Mouse (Mus musculus): Measurements from ENCODE around the gene Tmem242. TPM values are rescaled to one million over a fixed set of nuclear protein-coding genes. Genes with fewer than 3 reads are reported as not detected.

Tmem242 gene
- polyA plus RNA-seq, 1 experiment from 2014 or later: 90.7 TPM

DNA sequence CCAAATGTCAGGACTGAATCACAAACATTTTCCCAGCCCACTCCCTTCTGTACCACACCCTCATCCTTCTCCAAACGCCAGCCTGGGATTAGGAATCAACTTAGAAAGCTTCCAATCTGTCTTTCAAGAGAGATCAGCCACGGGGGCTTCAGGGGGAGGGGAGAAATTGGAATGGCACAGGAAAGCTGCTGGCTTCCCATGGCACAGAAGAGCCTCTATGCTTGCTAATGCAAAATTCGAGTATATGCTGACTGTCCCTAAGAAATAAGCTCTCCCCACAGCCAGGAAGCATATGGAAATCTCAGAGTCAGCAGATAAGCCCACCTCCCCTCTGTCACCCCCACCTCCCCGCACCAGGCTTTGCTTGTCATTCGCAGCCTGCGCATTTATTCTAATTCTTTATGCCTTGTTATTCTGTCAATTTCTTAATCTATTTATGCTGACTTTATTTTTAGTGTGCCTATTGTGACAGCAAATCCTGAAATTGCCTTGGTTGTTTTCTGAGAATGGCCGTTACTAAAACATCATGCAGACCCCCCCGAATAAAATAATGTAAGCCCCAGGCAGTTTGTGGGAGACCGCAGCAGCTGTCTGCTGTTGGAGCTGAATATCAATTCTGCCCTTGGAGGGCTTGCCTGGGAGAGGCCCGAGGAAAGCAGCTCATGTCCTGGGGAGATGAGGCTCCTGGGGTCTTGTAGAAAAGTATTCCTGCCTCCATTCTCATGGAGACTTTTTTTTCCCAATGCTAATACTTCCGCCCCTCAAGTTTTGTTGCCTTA, 62.7 kb downstream of the Tmem242 start:
- H3K27ac ChIP-seq (ENCODE audit: low read depth, low read length): no peak overlapping the region
- no peak overlapping the region for H3K4me2 ChIP-seq (replicated peaks; ENCODE audit: low read depth)
- no peak overlapping the region for H3K4me3 ChIP-seq (ENCODE audit: low read depth, low read length)
- H3K9ac ChIP-seq (ENCODE audit: low read depth, low read length): no peak overlapping the region
- no peak for TF ChIP-seq CTCF (IDR thresholded peaks at IDR 0.05; ENCODE audit: low read depth)
- ATAC-seq: no peak
- no peaks in the 10 kb centered on the region for H3K9me3 ChIP-seq (ENCODE audit: control insufficient read depth)
- no peaks in the 10 kb centered on the region for H3K4me1 ChIP-seq (replicated peaks; ENCODE audit: control insufficient read depth, insufficient read depth, low read length)
- 42% methylated on average over 11 of the region's 11 CpGs for WGBS
- H3K36me3 ChIP-seq (ENCODE audit: control insufficient read depth, insufficient read depth): no peaks in the 10 kb centered on the region
- no peaks in the 10 kb centered on the region for H3K27me3 ChIP-seq (replicated peaks; ENCODE audit: control insufficient read depth, insufficient read depth, low read length)

DNA sequence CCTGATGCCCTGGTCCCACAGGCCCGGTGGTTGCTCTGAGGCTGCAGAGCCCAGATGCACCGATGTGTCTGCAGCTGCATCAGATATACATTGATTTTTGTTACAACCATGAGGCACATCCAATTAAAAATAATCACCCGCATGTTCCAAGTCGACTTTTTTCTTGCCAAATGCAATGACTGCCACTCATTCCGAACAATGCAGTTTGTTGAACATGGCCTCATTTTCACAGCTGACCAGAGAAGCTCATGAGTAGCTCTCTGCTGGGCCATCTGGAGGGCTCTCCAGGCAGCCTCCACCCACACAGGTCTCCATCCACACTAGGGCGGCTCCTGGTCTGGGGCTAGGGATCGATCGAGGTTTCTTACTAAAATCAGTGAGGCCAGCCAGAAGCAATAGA, 67.1 kb downstream of the Tmem242 start:
- no peak for TF ChIP-seq CTCF (IDR thresholded peaks at IDR 0.05; ENCODE audit: low read depth)
- H3K9me3 ChIP-seq (ENCODE audit: control insufficient read depth): no peaks in the 10 kb centered on the region
- no peak for ATAC-seq
- no peak overlapping the region for H3K9ac ChIP-seq (ENCODE audit: low read depth, low read length)
- H3K4me2 ChIP-seq (replicated peaks; ENCODE audit: low read depth): no peak overlapping the region
- H3K27ac ChIP-seq (ENCODE audit: low read depth, low read length): no peak overlapping the region
- no peaks in the 10 kb centered on the region for H3K36me3 ChIP-seq (ENCODE audit: control insufficient read depth, insufficient read depth)
- WGBS: 85% methylated on average over 8 of the region's 8 CpGs
- H3K4me3 ChIP-seq (ENCODE audit: low read depth, low read length): no peak overlapping the region
- H3K27me3 ChIP-seq (replicated peaks; ENCODE audit: control insufficient read depth, insufficient read depth, low read length): no peaks in the 10 kb centered on the region
- H3K4me1 ChIP-seq (replicated peaks; ENCODE audit: control insufficient read depth, insufficient read depth, low read length): no peaks in the 10 kb centered on the region

DNA sequence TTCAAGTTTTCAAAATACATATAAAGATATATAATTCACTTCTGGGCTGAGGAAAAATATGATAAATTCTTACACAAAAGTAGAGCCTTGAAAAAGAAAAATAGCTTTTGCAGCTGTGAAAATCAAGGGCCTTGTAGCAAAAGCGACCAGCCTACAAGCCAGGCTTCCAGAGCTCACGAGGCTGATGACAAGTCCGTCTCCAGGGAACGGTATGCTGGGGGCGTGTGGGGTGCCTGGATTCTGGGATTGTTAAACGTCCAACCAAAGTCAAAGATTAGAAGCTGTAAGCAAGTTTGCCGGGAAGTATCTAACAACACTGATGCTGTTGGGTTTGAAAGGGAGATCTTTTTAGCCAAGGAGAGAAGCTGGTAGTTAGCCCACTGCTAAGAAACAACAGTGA, 68.5 kb downstream of the Tmem242 start:
- ATAC-seq: no peak
- TF ChIP-seq CTCF (IDR thresholded peaks at IDR 0.05; ENCODE audit: low read depth): no peak
- Histone ChIP-seq H3K27ac (ENCODE audit: low read depth, low read length) (no peak overlapping the region), H3K36me3 (ENCODE audit: control insufficient read depth, insufficient read depth) (no peaks in the 10 kb centered on the region), H3K9me3 (ENCODE audit: control insufficient read depth) (no peaks in the 10 kb centered on the region), H3K4me3 (ENCODE audit: low read depth, low read length) (no peak overlapping the region), H3K4me2 (replicated peaks; ENCODE audit: low read depth) (no peak overlapping the region), H3K9ac (ENCODE audit: low read depth, low read length) (no peak overlapping the region), H3K27me3 (replicated peaks; ENCODE audit: control insufficient read depth, insufficient read depth, low read length) (no peaks in the 10 kb centered on the region), H3K4me1 (replicated peaks; ENCODE audit: control insufficient read depth, insufficient read depth, low read length) (no peaks in the 10 kb centered on the region)
- WGBS: 69% methylated on average over 7 of the region's 7 CpGs

DNA sequence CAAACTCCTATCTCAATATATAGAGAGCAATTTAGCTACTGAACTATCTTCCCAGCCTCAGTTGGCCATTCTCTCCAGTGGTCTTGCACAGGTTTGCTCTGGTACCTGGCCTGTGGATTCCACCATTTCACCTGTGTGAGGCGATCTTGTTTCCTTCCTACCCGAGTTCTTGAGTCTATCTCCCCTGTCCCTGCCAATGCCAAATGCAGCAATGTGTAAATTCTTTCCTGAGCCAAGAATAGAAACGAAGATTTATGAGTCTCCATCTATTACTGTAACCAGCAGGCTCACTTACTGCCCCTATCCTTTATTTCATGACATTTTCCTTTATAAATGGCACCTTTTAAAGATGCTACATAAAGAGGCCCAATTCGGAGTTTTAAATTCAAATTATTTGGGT, 69.0 kb downstream of the Tmem242 start:
- WGBS: 67% methylated on average over 4 of the region's 4 CpGs
- no peak for ATAC-seq
- no peak overlapping the region for H3K4me3 ChIP-seq (ENCODE audit: low read depth, low read length)

DNA sequence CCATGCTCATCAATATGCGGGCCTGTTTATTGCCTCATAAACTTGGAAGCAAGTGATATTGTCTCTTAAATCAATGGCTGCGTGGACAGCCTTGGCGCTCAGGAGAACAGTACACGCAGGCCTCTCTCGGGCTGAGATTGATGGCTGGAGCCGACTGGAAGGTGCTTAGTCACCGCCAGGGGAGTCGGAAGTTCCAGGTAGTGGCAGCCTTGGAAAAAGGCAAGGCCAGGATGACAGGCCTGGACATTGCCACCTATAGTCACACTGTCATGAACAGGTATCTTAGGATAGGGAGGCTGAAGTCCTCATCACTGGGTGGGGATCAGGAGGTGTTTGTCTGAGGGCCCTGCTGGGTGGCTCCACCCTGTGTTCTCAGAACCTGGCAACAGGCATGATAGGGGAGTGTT, 74.1 kb downstream of the Tmem242 start:
- WGBS: 31% methylated on average over 8 of the region's 8 CpGs
- H3K4me1 ChIP-seq (replicated peaks; ENCODE audit: control insufficient read depth, insufficient read depth, low read length): no peaks in the 10 kb centered on the region
- ATAC-seq: peak; percentile 84
- peak; percentile 38 for TF ChIP-seq CTCF (IDR thresholded peaks at IDR 0.05; ENCODE audit: low read depth)
- H3K4me3 ChIP-seq (ENCODE audit: low read depth, low read length): no peak overlapping the region
- no peak overlapping the region for H3K27ac ChIP-seq (ENCODE audit: low read depth, low read length)
- no peak overlapping the region for H3K9ac ChIP-seq (ENCODE audit: low read depth, low read length)
- no peaks in the 10 kb centered on the region for H3K9me3 ChIP-seq (ENCODE audit: control insufficient read depth)
- no peak overlapping the region for H3K4me2 ChIP-seq (replicated peaks; ENCODE audit: low read depth)
- H3K36me3 ChIP-seq (ENCODE audit: control insufficient read depth, insufficient read depth): no peaks in the 10 kb centered on the region
- no peaks in the 10 kb centered on the region for H3K27me3 ChIP-seq (replicated peaks; ENCODE audit: control insufficient read depth, insufficient read depth, low read length)

More for the DNA sequence above, 69.0 kb downstream of the Tmem242 start:
- no peaks in the 10 kb centered on the region for H3K27me3 ChIP-seq (replicated peaks; ENCODE audit: control insufficient read depth, insufficient read depth, low read length)
- no peaks in the 10 kb centered on the region for H3K4me1 ChIP-seq (replicated peaks; ENCODE audit: control insufficient read depth, insufficient read depth, low read length)
- no peak overlapping the region for H3K4me2 ChIP-seq (replicated peaks; ENCODE audit: low read depth)
- H3K9me3 ChIP-seq (ENCODE audit: control insufficient read depth): no peaks in the 10 kb centered on the region
- H3K9ac ChIP-seq (ENCODE audit: low read depth, low read length): no peak overlapping the region
- no peaks in the 10 kb centered on the region for H3K36me3 ChIP-seq (ENCODE audit: control insufficient read depth, insufficient read depth)
- no peak for TF ChIP-seq CTCF (IDR thresholded peaks at IDR 0.05; ENCODE audit: low read depth)
- H3K27ac ChIP-seq (ENCODE audit: low read depth, low read length): no peak overlapping the region

Small RNA genes lying within 50 kb of the gene (microRNA-seq; reads per million reads assigned to microRNA genes)
- not detected for gene Gm22475

Other genes starting within 250 kb of the Tmem242 start
- gene Ldhal6b, start 21.5 kb downstream of the Tmem242 start, polyA plus RNA-seq (2015; fragmentation: Nextera tagmentation; extraction: Ambion mirVana): not detected in 2 replicates
- 1.3 and 1.4 TPM in 2 replicates for gene Zdhhc14, start 52.3 kb upstream of the Tmem242 start, polyA plus RNA-seq (2015; fragmentation: Nextera tagmentation; extraction: Ambion mirVana)